Comparison of ENCODE assay signal across 9 mouse cellular contexts in the genomic region with DNA sequence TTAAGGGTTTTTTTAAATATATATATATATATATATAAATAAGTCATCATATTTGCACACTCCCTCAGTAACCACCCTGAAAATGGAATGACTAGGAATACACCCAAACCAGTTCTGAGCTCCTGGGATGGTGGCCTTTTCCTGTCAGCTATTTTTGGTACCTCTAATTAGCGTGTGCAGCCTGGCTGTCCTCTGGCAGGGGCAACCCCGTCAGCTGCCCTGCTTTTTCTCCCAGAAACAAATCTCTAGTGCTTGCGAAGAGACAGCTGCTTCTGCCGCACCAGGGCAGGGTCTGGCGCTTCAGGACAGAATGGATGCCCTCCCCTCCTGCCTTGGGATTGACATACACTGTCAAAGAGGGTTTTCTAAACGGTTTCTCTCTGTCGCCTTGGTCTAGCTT.
A peak's percentile ranks its signal among the peaks of the same experiment; 100 is the strongest.
DNase-seq lines count a peak whose midpoint lies in the region; ATAC-seq and TF ChIP-seq lines count a peak whose summit lies in the region.
"Had no signal": no experiment of that assay in that cellular context is flagged by ENCODE, and none has a peak within 500 bp of the region (broad histone marks: within the 10 kb centered on the region; RNA-seq: fewer than 3 reads in every experiment).

No protein-coding gene starts in this region.

- peaks cover 2% of the 10 kb centered on the region; the same call in 1 of the 2 replicates for H3K36me3 ChIP-seq in heart, adult 2 months (ENCODE audit: control insufficient read depth, insufficient read depth, low read length)
- H3K36me3 ChIP-seq in limb, embryonic 15.5 days = no peaks in the 10 kb centered on the region
- no peaks in the 10 kb centered on the region for H3K36me3 ChIP-seq in liver, postnatal 0 days (replicated peaks; ENCODE audit: insufficient read depth, low read length)

- no peak overlapping the region for H3K4me3 ChIP-seq in heart, adult 2 months
- no peak overlapping the region for H3K4me3 ChIP-seq in limb, embryonic 15.5 days
- no peak overlapping the region for H3K4me3 ChIP-seq in liver, postnatal 0 days (ENCODE audit: low read depth, low read length)

- H3K27ac ChIP-seq in heart, adult 2 months = peak overlapping the region; percentile 79
- H3K27ac ChIP-seq in limb, embryonic 15.5 days = peak overlapping the region; percentile 75
- no peak overlapping the region for H3K27ac ChIP-seq in liver, postnatal 0 days (ENCODE audit: low read depth)

- H3K4me2 ChIP-seq in limb, embryonic 15.5 days = no peak overlapping the region
- H3K4me2 ChIP-seq in liver, postnatal 0 days (ENCODE audit: low read depth, low read length) = no peak overlapping the region

- 0 out of 2 replicates have a peak, but pooled peaks cover 1% of the 10 kb centered on the region for H3K79me2 ChIP-seq in heart, adult 2 months (replicated peaks; ENCODE audit: control insufficient read depth, insufficient read depth, low read length)

- TF ChIP-seq POLR2A in heart, adult 2 months (IDR thresholded peaks at IDR 0.05; ENCODE audit: insufficient read depth, low read depth, low read length) = peak; percentile 42; the same call in 1 of the 2 replicates

- intact Hi-C loops in heart, adult 2 months (cut with DNase I) = loop anchor here (5.0 kb wide), 1 partner anchor 47 kb away; no protein-coding TSS in a partner anchor

- no peaks in the 10 kb centered on the region for H3K9me3 ChIP-seq in limb, embryonic 15.5 days
- peaks cover 3% of the 10 kb centered on the region; the same call in 1 of the 2 replicates for H3K9me3 ChIP-seq in liver, postnatal 0 days (ENCODE audit: low read length)

- TF ChIP-seq CTCF in heart, adult 2 months (IDR thresholded peaks at IDR 0.05) = no peak
- no peak for TF ChIP-seq CTCF in liver, postnatal 0 days (IDR thresholded peaks at IDR 0.05; ENCODE audit: low read depth)

- no peaks in the 10 kb centered on the region for H3K27me3 ChIP-seq in heart, adult 2 months (ENCODE audit: control insufficient read depth, insufficient read depth, low read length)
- no peaks in the 10 kb centered on the region for H3K27me3 ChIP-seq in limb, embryonic 15.5 days
- H3K27me3 ChIP-seq in liver, postnatal 0 days (ENCODE audit: insufficient read depth, low read length) = no peaks in the 10 kb centered on the region

- DNase-seq in layer of hippocampus, postnatal 14 days (ENCODE audit: low spot score in 2 of 2) = peak; percentile 56 to 60
- no peak for DNase-seq in layer of hippocampus, adult 11-12 months (ENCODE audit: low spot score)
- peak; percentile 73 to 80 for DNase-seq in cerebellum, adult 18-20 months
- DNase-seq in heart, adult 2 months = peak; percentile 39 to 60
- no peak for DNase-seq in liver, postnatal 0 days
- DNase-seq in kidney, postnatal 14 days = no peak
- DNase-seq: kidney, postnatal 25 days had no signal

- peak; percentile 66; the same call in 1 of the 2 replicates for ATAC-seq in limb, embryonic 15.5 days (ENCODE audit: insufficient number of reproducible peaks, low FRiP score, low TSS enrichment, low read depth)
- ATAC-seq in inflammation-experienced regulatory T-cells, adult 6 months = no peak
- no peak for ATAC-seq in liver, postnatal 0 days

- H3K4me1 ChIP-seq in heart, adult 2 months (ENCODE audit: control insufficient read depth, insufficient read depth, low read length) = peaks cover 2% of the 10 kb centered on the region
- peaks cover 16% of the 10 kb centered on the region for H3K4me1 ChIP-seq in limb, embryonic 15.5 days
- no peaks in the 10 kb centered on the region for H3K4me1 ChIP-seq in liver, postnatal 0 days (ENCODE audit: insufficient read depth)

- 55% methylated on average over 7 of the region's 7 CpGs for WGBS in heart, adult 2 months
- WGBS in limb, embryonic 15.5 days = 51% methylated on average over 7 of the region's 7 CpGs
- 64% methylated on average over 7 of the region's 7 CpGs for WGBS in liver, postnatal 0 days (ENCODE audit: insufficient replicate concordance)

- 0 out of 2 replicates have a peak, but pooled peaks have one; percentile 43 for TF ChIP-seq EP300 in heart, adult 2 months (IDR thresholded peaks at IDR 0.05; ENCODE audit: insufficient read depth, low read depth, low read length)
- TF ChIP-seq EP300 in liver, postnatal 0 days (IDR thresholded peaks at IDR 0.05; ENCODE audit: low read depth) = no peak

- peak overlapping the region; percentile 26 for H3K9ac ChIP-seq in heart, adult 2 months (ENCODE audit: low read depth, low read length)
- no peak overlapping the region for H3K9ac ChIP-seq in limb, embryonic 15.5 days
- no peak overlapping the region for H3K9ac ChIP-seq in liver, postnatal 0 days (replicated peaks)

Comparison
In these comparisons a context has a peak if more than half of its experiments do, and no peak if none do; other contexts are left out.
1. DNase-seq: peak in layer of hippocampus, postnatal 14 days (2 of 2), cerebellum, adult 18-20 months (2 of 2) and heart, adult 2 months (2 of 2); none in layer of hippocampus, adult 11-12 months (single experiment), liver, postnatal 0 days (single experiment) and kidney, postnatal 14 days (single experiment).